Mouse (Mus musculus) kidney, postnatal 4 days (tissue): Measurements from ENCODE around the gene Rnf151.
"Not testable (repeated sequence)": the region's sequence is repeated elsewhere in the genome, so short reads cannot be mapped to it uniquely, and the experiment has no call there.

ENCODE experiments used
- DNase-seq, 2 experiments: peaks; one replicate each; pipeline ENCODE4 v3.0.0; 2021; ENCODE audit warnings: mixed read lengths in 2 of 2

Rnf151 gene

DNA sequence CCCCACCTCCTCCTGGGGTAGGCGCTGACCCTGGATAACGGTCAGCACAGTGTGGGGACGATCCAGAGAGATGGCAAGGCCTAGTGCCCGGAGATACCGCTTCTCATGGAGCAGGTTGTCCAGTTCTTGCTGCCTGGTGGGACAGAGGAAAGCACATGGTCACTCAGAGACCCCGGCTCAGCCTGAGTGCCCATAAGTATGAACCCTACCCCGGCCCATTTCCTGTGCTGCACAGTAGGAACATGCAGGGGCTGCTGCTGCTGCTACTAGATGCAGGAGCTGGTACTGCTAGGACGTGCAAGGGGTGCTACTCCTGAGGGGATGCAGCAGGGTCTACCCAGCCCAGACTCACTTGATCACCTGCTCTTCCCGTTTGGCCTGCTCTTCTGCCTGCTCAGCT is 16.6 kb downstream of the Rnf151 start:
- DNase-seq = no peak

DNA sequence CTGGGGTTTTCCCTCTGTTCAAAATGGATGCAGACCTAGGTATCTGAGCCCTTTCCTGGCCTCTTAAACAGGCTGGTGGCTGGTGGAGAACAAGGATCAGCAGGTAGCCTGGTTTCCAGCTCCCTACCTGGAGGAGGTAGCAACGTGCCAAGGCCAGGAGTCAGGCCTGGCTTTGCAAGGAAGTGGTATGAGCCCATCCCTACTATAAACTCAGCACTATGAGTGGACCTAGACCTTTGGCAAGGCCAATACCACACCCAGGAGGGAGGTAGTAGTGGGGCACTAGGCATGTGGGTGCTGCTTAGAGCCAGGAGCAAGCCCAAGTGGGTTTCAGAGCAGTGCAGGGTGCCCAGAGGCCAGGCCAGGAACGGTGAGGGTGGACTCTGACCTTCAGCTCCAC is 18.4 kb downstream of the Rnf151 start:
- DNase-seq = no peak

DNA sequence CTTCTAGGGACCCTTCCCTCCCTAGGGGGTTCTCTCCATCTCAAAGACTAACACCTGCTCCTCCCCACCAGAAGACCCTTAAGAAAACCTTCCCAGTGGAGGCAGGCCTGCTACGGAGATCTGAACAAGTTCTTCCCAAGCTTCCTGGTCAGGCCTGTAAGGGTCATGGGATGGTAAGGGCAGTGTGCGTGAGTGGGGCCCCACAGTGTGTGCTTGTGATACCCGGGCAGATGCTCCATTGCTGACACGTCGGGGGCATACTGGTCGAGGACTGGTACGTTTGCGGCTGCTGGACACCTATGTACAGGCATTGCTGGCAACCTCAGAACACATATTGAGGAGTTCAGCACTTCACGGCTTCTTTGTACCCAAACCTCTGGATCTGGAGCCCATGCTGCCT is 19.1 kb downstream of the Rnf151 start:
- DNase-seq = no peak

DNA sequence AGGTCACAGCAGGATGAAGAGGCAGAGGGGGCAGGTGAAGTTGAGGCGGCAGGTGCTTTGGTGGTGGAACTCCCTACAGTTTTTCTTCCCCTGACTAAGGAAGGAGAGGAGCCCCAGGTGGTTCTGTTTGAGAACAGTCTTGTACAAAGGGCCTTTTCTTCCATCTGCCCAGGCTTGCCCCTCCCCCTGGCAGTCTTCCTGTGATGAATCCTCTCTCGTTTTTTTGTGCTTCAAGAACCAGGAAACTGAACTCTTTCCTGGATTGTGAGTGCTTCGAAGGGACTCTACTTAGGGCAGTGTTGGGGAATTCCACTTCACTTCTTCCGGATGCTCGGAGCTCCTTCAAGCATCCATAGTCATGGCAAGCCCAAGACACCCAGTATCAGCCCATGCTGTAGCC is 19.9 kb downstream of the Rnf151 start:
- DNase-seq = peak in 1 of 2 experiments; percentile 64

DNA sequence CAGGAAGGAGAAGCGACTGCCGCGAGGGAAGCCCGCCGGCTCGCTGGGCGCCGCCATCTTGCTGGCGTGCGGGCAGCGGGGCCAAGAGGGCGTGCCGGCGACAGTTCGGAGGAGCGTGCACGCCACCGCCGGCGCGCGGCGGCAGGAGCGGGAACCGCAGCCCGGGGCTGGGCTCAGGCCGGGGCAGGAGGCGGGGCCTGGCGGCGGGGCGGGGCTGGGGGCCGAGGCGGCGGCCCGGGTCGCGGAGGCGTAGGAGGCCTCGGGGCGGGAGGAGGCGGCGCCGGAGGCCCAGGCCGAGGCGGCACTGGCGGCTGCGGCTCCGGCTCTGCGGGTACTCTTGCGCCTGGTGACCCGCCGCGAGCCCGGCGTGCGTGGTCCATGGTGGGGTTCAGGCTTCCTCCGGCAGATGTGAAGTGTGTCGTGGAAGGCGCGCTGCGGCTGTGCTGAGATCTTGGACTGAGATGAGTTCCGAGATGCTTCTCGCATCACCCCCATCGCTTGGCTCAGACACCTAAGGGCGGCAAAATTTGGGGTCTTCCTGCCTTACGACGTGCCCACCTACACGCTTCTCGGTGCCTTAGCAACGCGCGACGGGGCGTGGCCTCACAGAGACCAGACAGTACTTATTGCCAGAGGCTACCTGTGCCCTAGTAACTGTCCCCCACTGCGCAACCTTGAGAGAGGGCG is 21.7 kb downstream of the Rnf151 start, which contains the start of the genes Gfer and Noxo1:
Gene Gfer, minus strand, starts transcription at position 146 of the 687 bp plus-strand sequence.
Gene Noxo1, plus strand, starts transcription at position 224 of the 687 bp plus-strand sequence.
- DNase-seq = peak; percentile 91 to 94

DNA sequence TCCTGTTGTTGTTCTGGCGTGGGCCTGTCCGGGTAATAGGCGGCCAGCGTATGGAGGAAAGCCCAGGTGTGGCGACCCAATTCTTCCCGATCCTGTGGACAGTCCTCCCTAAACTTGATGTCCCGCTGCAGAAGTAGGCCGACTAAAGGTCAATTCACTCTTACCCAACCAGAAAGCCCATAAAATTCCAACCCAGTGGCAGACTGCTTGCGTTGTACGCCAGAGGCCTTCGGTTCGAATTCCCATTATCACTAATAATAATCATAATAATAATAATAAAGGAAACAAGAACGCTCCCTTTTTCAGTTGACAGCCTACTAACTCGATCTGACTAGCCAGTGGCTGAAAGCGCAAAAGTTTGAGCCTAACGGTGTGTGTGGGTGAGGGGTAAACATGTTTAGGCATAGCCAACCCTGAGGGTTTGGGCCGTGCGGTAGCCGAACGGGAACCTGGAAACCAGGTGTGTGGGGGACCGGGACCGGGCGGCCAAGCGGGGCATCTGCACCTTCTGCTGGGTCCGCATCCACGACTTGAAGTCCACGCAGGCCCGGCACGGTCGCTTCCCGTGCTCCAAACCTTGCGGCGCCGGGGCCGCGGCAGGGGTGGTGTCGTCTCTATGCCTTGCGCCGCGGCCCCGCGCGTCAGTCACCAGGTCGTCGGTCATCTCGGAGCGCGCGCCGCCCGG is 22.4 kb downstream of the Rnf151 start:
- DNase-seq = peak in 1 of 2 experiments; percentile 25

DNA sequence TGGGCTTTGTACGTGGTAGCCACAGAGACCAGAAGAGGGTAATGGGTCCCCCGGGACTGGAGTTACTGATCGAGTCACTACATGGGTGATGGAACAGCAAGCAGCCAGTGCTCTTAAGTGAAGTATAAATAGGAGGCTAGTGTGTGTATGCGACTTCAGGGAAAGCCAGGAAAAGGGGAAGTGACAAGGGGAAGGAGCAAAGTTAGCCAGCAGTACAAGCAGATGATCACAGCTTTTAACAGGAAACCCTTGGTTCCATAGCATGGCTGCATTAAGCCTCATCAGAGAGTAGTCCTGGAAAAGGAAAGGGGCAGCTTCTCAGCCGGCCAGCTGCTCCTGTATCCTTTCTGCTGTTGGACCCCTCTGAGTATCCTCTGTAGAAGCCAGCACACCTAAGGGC is 25.5 kb downstream of the Rnf151 start:
- DNase-seq = no peak

DNA sequence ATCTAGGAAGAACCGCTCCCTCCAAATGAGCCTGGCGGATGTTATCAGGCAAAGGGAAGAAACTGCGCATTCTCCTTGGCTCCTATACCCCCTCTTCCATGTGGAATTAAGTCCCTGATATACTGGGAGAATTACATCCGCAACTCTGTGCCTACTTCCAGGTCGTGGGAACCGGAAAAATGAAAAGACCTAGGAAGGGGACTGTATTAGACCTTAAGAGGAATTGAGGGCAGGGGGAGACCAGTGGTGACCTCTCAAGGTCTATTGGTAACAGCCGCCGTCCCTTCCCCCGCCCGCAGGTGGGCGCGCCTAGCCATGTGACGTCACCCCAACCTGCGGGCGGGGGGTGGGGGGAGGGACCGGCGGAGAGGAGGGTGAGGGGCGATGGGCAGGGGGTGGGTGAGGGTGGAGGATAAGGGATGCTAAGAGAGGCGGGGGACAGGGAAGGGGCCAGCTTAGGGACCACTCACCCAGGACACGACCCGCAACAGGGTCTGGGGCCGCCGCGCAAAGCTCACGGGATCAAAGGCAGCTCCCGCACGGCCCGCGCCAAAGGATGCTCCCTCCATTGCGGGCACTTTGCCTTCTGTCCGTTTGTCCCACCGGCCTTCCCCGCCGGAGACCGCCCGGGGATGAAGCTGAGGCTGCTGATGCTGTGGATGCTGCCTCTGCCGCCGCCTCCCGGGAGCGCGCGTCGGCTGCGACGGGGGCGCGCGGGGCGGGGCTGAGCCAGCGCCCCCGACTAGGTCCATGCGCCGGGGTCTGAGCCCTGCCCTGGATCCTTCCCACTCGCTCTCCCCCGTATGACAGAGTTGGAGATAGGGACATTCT is 28.4 kb downstream of the Rnf151 start, which contains the start of gene Syngr3:
Gene Syngr3, minus strand, starts transcription at position 705 of the 831 bp plus-strand sequence.
- peak in 1 of 2 experiments; percentile 34 for DNase-seq

DNA sequence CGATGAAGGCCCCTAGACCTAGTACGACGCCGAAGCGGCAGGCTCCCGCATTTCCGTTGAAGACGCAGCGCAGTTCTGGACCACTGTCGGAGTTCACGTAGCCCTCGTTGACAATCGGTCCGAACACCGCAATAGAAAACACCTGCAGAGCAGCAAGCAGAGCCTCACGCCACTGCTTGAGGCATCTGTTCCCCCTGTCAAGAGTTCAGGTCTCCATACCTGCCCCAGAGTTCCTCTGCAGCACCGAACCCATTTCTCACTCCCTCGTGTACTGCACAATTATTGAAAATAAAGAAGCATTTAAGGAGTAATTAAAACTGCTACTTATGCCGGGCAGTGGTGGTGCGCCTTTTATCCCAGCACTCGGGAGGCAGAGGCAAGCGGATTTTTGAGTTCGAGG is 30.3 kb downstream of the Rnf151 start:
- no peak for DNase-seq

DNA sequence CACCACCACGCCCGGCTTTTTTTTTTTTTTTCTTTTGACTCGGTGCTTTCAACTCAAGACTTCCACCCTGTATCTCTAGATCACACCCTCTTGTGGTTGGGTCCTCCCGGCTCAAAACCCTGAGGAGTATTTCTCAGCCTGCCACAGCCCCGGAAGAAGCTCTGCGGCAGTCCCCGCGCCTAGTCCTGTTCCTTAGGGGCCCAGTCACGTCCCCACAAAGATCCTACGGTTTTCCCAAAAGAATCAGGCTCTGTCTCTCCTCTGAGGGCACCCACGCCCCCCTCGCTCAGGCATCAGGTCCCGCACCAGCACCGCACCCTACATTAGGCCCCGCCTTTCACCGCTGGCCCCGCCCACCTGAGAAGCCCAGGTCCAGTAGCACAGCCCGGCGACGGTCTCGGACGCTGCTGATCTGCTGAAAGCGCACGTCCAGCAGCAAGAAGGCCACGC is 30.7 kb downstream of the Rnf151 start:
- DNase-seq = peak; percentile 73 to 79

DNA sequence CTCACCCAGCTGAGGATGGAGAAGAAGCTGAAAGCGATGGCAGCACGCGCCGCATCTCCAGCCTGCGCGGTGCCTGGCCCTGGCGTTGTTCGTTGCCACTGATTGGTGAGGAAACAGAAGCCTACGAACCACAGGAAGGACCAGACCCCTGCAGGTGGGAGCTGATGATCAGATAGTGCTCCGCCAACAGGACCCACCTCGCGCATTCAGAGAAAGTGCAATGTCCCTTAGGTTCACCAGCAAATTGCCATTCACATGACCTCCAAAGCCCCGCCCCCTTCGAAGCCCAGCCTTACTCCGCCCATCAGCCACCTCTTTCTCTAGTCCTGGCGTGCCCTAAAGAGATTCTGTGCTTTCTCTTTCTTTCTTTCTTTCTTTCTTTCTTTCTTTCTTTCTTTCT is 31.3 kb downstream of the Rnf151 start:
- DNase-seq = peak; percentile 62 to 75

DNA sequence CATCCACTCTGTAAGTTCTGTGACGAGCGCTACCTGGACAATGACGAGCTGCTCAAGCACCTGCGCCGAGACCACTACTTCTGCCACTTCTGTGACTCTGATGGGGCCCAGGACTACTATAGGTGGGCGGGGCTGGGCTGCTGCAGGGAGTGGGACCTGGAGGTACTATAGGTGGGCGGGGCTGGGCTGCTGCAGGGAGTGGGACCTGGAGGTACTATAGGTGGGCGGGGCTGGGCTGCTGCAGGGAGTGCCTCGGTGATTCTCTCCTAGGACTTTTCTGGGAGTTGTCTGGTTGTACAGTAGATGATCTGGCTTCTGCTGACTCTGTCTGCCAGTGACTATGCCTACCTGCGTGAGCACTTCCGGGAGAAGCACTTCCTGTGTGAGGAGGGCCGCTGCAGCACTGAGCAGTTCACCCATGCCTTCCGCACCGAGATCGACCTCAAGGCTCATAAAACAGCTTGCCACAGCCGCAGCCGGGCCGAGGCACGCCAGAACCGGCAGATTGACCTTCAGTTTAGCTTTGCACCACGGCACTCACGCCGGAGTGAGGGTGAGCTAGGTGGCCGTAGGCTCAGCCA is 40.3 kb downstream of the Rnf151 start:
- no peak for DNase-seq

DNA sequence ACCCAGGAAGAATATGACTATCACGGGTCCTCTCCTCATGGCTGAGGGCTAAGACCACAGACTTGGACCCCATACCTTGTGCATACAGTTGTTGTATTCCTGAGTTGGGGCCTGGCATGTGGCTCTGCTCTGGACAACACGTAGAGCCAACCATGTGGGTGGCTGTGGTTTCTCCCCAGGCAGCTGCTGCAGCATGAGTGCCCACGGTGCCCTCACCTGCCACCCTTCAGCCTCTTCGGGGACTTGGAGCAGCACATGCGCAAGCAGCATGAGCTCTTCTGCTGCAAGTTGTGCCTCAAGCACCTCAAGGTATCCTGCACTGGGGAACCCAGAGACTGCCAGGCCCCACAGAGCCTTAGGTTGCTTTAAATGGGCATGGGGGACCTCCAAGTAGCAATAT is 41.0 kb downstream of the Rnf151 start:
- DNase-seq = no peak

DNA sequence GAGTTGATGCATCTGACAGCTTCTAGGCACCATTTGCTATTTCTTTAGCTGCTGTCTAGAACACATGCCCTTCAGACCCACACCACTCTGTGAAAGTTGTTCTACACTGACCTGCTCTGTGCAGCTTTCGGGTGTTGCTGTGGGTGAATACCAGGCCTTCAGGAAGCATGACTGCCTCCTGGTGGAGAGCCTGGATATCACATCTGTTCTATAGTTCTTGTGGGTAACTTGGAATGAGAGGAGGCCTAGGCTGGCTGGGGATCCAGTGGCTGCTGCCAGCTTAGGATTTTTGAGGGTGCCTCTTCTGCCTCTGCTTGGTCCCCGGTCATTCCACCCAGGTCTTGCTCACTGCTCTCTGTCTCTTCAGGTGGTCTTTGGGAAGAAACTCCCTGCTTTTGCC is 41.7 kb downstream of the Rnf151 start:
- DNase-seq = peak; percentile 82 to 86

DNA sequence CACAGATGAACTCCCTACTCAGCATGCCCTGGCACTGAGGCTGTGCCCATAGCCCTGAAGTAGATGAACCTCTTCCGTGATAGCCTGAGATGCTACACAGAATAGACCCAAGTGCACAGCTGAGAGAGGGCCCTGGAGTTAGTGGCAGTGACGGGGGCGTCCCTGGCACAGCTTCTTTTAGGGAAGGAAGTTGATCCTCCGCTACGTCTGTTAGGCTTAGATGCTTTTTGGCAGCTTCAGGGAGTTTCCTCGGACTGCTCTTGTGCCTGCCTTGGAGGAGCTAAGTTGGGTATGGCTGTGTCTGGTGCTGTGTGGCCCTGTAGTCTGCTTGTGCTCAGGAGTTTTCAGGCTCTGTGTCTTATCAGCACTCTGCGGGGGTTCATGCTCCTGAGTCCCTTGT is 43.6 kb downstream of the Rnf151 start:
- no peak for DNase-seq

DNA sequence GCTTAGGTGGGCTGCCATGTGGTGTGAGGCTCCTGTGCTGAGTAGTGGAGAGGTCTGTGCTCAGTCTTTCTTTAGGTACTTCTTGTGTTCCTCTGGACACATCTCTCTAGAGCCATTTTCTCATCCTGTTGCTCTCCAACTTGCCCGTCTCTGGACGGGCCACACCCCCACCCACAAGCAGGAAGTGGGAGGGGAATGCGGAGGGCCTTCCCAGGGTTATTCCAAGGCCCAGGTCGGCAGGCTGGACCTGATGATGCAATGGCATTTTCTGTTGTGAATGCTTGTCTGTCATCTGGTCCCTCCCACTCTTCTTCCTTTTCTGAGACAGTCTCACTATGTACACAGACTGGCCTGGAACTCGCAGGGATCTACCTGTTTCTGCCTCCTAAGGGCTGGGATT is 45.7 kb downstream of the Rnf151 start:
- peak; percentile 55 to 72 for DNase-seq

DNA sequence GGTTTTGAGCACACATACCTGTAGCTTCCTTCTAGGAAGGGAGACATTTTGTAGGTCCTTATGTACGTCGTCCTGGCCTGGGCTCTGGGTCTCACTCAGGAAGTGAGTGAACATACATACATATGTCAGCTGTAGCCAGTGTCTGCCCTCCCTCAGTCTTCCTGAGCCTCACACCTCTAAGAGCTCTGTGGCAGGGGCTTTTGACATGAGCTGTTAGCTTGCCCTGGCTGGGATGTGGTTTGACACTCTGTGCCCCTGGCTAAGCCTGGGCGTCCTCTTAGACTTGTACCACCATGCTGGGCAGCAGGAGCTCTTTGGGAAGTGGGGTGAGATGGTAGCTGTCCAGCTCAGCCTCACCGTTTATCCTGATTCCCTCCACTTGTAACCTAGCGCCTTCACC is 46.5 kb downstream of the Rnf151 start:
- DNase-seq = no peak

DNA sequence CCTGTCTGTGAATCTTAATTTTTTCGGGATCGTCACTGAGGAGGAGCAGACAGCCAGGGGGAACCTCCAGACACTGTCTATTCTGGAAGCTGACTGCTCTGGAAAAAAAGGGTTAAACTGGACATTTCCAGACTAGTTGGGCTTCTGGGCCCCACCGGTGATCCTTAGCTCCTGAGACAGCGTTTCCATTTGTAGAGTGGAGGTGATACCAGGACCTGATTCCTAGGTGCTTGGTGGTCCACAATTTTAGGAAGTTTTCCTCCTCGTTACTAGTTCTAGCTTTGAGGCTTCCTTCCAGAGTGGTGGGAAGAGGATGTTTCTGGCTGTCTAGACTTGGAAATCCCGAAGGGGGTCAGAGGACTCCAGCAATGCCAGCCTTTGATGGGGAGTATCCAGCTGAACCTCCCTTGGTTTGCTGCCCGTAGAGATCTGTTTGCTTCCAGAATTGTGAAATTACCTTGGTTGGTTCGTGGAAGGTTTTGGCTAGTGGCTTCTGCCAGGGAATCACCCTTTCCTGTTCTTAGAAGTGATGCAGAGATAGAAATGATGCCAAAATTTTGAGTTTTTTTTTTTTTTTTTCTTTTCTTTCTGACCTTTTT is 47.5 kb downstream of the Rnf151 start:
- DNase-seq = no peak

DNA sequence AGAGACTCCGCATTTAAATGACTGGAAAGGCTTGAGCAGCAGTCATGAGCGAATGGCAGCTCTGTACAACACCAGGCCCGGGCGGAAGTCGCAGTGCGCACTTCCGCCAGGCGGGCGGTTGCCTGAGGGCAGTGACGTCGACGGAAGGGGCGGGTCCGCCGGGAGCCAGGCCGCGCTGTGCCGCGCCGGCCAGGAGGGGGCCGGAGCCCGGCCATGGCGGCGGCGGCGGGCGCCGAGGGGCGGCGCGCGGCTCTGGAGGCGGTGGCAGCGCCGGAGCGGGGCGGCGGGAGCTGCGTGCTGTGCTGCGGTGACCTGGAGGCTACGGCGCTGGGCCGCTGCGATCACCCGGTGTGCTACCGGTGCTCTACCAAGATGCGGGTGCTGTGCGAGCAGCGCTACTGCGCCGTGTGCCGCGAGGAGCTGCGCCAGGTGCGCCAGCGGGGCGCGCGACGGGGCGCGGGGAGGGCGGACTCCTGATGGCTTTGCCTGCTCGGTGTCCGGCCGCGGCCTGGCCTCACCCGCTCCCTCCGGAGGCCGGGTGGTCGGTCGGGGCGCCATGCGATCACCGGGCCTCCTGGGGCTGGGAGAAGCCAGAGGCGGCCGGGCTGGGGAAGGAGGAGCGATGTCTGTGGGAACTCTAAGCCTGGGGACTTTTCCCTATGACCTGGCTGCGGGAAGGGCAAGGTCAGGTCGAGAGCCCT is 48.2 kb downstream of the Rnf151 start, which contains the start of gene Zfp598:
Gene Zfp598, plus strand, starts transcription at position 143 of the 701 bp plus-strand sequence.
- peak; percentile 98 for DNase-seq

DNA sequence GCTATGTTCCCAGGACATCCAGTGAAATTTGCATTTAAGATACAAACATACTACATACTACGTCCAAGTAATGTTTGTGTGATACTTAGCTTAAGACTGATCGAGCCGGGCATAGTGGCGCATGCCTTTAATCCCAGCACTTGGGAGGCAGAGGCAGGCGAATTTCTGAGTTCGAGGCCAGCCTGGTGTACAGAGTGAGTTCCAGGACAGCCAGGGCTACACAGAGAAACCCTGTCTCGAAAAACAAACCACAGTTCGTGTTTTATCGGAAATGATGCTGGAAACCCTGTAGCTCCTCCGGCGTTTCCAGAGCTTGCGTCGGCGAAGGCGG is 48.7 kb downstream of the Rnf151 start:
- DNase-seq = not testable (repeated sequence)

DNA sequence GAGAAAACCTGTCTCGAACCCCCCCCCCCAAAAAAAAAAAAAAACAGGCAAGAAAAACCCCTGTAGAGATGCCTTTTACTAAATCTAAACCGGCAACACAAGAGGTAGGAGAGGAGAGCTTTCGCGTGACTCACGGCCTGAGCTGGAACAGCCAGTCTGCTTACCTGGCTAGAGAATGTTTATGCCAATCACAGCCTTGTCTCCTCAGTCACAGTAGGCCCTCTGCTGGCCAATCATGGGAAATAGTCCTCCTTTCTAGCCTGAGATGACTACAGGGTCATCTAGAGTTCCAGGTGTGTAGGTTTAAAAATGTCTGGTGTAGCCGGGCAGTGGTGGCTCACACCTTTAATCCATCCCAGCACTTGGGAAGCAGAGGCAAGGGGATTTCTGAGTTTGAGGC is 50.4 kb downstream of the Rnf151 start:
- DNase-seq = peak; percentile 70 to 80

DNA sequence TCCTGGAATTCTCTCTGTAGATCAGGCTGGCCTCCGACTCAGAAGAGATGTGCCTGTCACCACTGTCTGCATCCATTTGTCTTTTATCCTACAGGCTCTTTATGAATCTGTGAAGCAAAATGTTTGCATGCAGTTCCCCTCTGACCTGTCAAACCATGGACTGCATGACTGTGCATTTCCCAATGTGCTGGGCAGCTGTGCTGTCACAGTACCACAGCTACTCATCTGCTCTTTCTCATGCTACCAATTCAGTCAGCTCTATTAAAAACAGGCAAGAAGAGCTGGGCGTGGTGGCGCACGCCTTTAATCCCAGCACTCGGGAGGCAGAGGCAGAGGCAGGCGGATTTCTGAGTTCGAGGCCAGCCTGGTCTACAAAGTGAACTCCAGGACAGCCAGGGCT is 50.9 kb downstream of the Rnf151 start:
- DNase-seq = not testable (repeated sequence)
